Mouse (Mus musculus) naive thymus-derived CD4-positive, alpha-beta T cell, adult 5 months (primary cell): ENCODE results near the gene Zbtb21. TPM values are rescaled to one million over a fixed set of nuclear protein-coding genes. Genes with fewer than 3 reads are reported as not detected.

Experiments
- polyA plus RNA-seq: library from polyadenylated mRNA; unstranded; fragments of 100-300 nt; shearing (Covaris generic); gene quantifications from one replicate; pipeline ENCODE4 v1.2.1, GENCODE M21; 2017

Zbtb21 gene
- polyA plus RNA-seq: 88.3 TPM

GRCm38 (mm10) chr16:97962151-97962948 lies at the start of gene Zbtb21, which contains the start of gene C2cd2:
Gene Zbtb21 (minus strand): TSS chr16:97962622.
Gene C2cd2 (minus strand): TSS chr16:97962598.

DNA sequence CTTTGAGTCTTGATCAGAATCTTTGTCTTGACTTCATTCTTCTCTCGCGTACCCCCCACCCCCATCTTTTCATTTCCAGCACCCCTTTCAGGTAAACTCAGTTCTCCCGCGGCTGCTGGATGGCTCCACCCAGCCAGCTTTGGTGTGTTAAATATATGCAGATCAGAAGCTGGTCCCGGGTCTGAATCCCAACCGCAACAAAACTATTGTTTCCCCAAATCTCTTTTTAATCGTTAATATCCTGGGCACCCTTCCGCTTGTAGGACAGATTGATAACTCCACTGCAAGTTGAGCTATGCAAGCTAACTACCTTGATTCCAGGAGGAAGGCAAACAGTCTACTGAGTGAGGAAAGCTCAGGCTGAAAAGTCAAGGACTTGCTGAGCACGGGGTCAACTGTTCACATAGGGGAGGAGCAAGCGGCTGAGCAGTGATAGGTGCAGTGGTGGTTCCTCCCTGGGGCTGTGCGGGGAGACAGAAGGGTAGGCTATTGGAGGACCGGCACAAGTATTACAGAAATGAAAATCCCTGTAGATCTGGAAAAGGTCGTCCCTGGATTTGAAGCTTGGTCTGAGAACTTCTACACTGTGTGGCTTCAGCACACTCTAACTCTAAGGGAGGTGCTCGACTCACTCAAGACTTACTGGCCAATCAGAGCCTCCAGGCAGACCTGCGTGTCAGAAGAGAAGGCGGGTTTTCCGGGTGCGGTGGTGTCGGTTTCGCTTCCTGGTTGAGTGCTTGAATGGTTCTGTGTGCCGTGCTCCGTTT lies 34.4 kb upstream of the Zbtb21 start, which contains the start of gene B230307C23Rik:
Gene B230307C23Rik (plus strand): TSS at position 700 of the 767 bp plus-strand sequence.

Other genes starting within 250 kb of the Zbtb21 start
- gene Ripk4, start 198.8 kb downstream of the Zbtb21 start, polyA plus RNA-seq: 0.16 TPM
- 23.8 TPM for gene Prdm15, start 110.8 kb downstream of the Zbtb21 start, polyA plus RNA-seq
- gene C2cd2, start within 50 bp of the Zbtb21 start, polyA plus RNA-seq: 11.8 TPM
- 19.2 TPM for gene B230307C23Rik, start 34.7 kb upstream of the Zbtb21 start, polyA plus RNA-seq
- gene A630089N07Rik, start 119.8 kb upstream of the Zbtb21 start, polyA plus RNA-seq: 5.1 TPM